Comparison of ENCODE assay signal across 11 mouse cellular contexts in genomic region chr9:37567454-37567853, GRCm38 (mm10). TPM values are rescaled to one million over a fixed set of nuclear protein-coding genes. Genes with fewer than 3 reads are reported as not detected.
DNase-seq lines count a peak whose midpoint lies in the region; ATAC-seq and TF ChIP-seq lines count a peak whose summit lies in the region.
"Had no signal": no experiment of that assay in that cellular context is flagged by ENCODE, and none has a peak within 500 bp of the region (broad histone marks: within the 10 kb centered on the region; RNA-seq: fewer than 3 reads in every experiment).

No protein-coding gene starts in this region.

- peak overlapping the region; percentile 56 for H3K4me2 ChIP-seq in heart, embryonic 16.5 days (ENCODE audit: low read depth, low read length)
- peak overlapping the region; percentile 39 for H3K4me2 ChIP-seq in liver, embryonic 16.5 days (ENCODE audit: low read depth, low read length)
- H3K4me2 ChIP-seq: midbrain, embryonic 12.5 days had no signal

- H3K9me3 ChIP-seq in heart, embryonic 16.5 days (replicated peaks; ENCODE audit: control insufficient read depth, low read length), result no peaks in the 10 kb centered on the region
- no peaks in the 10 kb centered on the region for H3K9me3 ChIP-seq in liver, embryonic 16.5 days (replicated peaks; ENCODE audit: control insufficient read depth, low read length)
- H3K9me3 ChIP-seq: midbrain, embryonic 12.5 days; neural tube, embryonic 13.5 days had no signal

- intact Hi-C loops in gastrocnemius, adult 2 months (cut with DNase I), result no loop called here
- intact Hi-C loops in left cerebral cortex, adult 2 months (cut with DNase I), result loop anchor here (5.0 kb wide), 2 partner anchors 110 to 365 kb away; no protein-coding TSS in a partner anchor
- intact Hi-C loops in left cerebral cortex, postnatal 4 days (cut with DNase I), result no loop called here

- no peak overlapping the region; the same call in 1 of the 2 replicates for H3K9ac ChIP-seq in heart, embryonic 16.5 days (ENCODE audit: low read length)
- H3K9ac ChIP-seq in liver, embryonic 16.5 days (ENCODE audit: low read depth, low read length), result no peak overlapping the region; the same call in 1 of the 2 replicates
- H3K9ac ChIP-seq: midbrain, embryonic 12.5 days; neural tube, embryonic 13.5 days had no signal

- H3K4me1 ChIP-seq in heart, embryonic 16.5 days (ENCODE audit: control insufficient read depth, insufficient read depth, low read length), result peaks cover 17% of the 10 kb centered on the region
- peaks cover 30% of the 10 kb centered on the region for H3K4me1 ChIP-seq in liver, embryonic 16.5 days (ENCODE audit: control insufficient read depth, low read depth, low read length)

- no peaks in the 10 kb centered on the region for H3K27me3 ChIP-seq in heart, embryonic 16.5 days (ENCODE audit: control insufficient read depth, insufficient read depth, low read length)
- H3K27me3 ChIP-seq in liver, embryonic 16.5 days (ENCODE audit: control insufficient read depth, insufficient read depth, low read depth, low read length), result no peaks in the 10 kb centered on the region
- H3K27me3 ChIP-seq: midbrain, embryonic 12.5 days; neural tube, embryonic 13.5 days had no signal

- no peak for TF ChIP-seq CTCF in gastrocnemius, adult 2 months (IDR thresholded peaks at IDR 0.05)
- TF ChIP-seq CTCF in left cerebral cortex, adult 2 months (IDR thresholded peaks at IDR 0.05), result no peak

- H3K4me3 ChIP-seq in gastrocnemius, adult 2 months, result peak overlapping the region; percentile 52
- H3K4me3 ChIP-seq in left cerebral cortex, adult 2 months, result no peak overlapping the region
- H3K4me3 ChIP-seq in heart, embryonic 16.5 days (ENCODE audit: low read length), result no peak overlapping the region
- H3K4me3 ChIP-seq in liver, embryonic 16.5 days (ENCODE audit: low read depth, low read length), result no peak overlapping the region
- H3K4me3 ChIP-seq: midbrain, embryonic 12.5 days; neural tube, embryonic 13.5 days had no signal

- peak overlapping the region; percentile 31; the same call in 1 of the 2 replicates for H3K27ac ChIP-seq in gastrocnemius, adult 2 months
- H3K27ac ChIP-seq in left cerebral cortex, adult 2 months, result peak overlapping the region; percentile 86
- peak overlapping the region; percentile 27; the same call in 1 of the 2 replicates for H3K27ac ChIP-seq in heart, embryonic 16.5 days (ENCODE audit: low read length)
- H3K27ac ChIP-seq in liver, embryonic 16.5 days (ENCODE audit: low read length), result no peak overlapping the region
- H3K27ac ChIP-seq: midbrain, embryonic 12.5 days; neural tube, embryonic 13.5 days had no signal

- no peak for ATAC-seq in heart, embryonic 16.5 days (replicated peaks; ENCODE audit: extremely low read depth, insufficient read depth, low FRiP score)
- ATAC-seq in liver, embryonic 16.5 days (ENCODE audit: low read depth), result peak; percentile 43; the same call in 1 of the 2 replicates

- H3K36me3 ChIP-seq in heart, embryonic 16.5 days (ENCODE audit: control insufficient read depth, insufficient read depth), result no peaks in the 10 kb centered on the region
- H3K36me3 ChIP-seq in liver, embryonic 16.5 days (ENCODE audit: control insufficient read depth, insufficient read depth), result no peaks in the 10 kb centered on the region
- H3K36me3 ChIP-seq: midbrain, embryonic 12.5 days; neural tube, embryonic 13.5 days had no signal

- WGBS in heart, embryonic 16.5 days, result 44% methylated on average over 5 of the region's 5 CpGs
- 21% methylated on average over 5 of the region's 5 CpGs for WGBS in liver, embryonic 16.5 days (ENCODE audit: insufficient replicate concordance)

- DNase-seq in gastrocnemius, adult 2 months, result no peak
- no peak for DNase-seq in gastrocnemius, postnatal 25 days
- peak in 1 of 2 experiments; percentile 28 for DNase-seq in left cerebral cortex, adult 2 months (ENCODE audit: extremely low spot score in 1 of 2, low spot score in 2 of 2)
- no peak for DNase-seq in left cerebral cortex, postnatal 4 days
- DNase-seq in spleen, postnatal 36 days (ENCODE audit: low spot score in 2 of 2), result no peak
- no peak for DNase-seq in cerebellum, postnatal 14 days
- DNase-seq: cerebellum, adult 11 months had no signal

RNA-seq across cellular contexts. Expression of gene Siae, which starts 12.0 kb away (rescaled TPM):
- total RNA-seq in gastrocnemius, adult 2 months (2021), result 1 to 10 TPM; 4.1 to 4.6 TPM
- total RNA-seq in gastrocnemius, postnatal 25 days (2021), result 1 to 10 TPM; 3.0 to 4.0 TPM
- total RNA-seq in left cerebral cortex, adult 2 months (2021), result 10 to 100 TPM; 17.1 to 18.8 TPM
- total RNA-seq in left cerebral cortex, postnatal 4 days (2021), result 10 to 100 TPM; 10.5 to 11.1 TPM
- 9.2 and 10.9 TPM in 2 replicates for polyA plus RNA-seq in heart, embryonic 16.5 days (2015; fragmentation: Nextera tagmentation; extraction: Ambion mirVana)
- polyA plus RNA-seq in liver, embryonic 16.5 days (2015; fragmentation: Nextera tagmentation; extraction: Ambion mirVana), result 5.4 and 5.5 TPM in 2 replicates

RNA-seq across cellular contexts. Expression of gene Nrgn, which starts 14.8 kb away (rescaled TPM):
- under 1 TPM; 0.23 to 0.42 TPM for total RNA-seq in gastrocnemius, adult 2 months (2021)
- total RNA-seq in gastrocnemius, postnatal 25 days (2021), result under 1 TPM; 0.72 to 0.79 TPM
- total RNA-seq in left cerebral cortex, adult 2 months (2021), result 1,000 to 10,000 TPM; 1,927 to 1,950 TPM
- total RNA-seq in left cerebral cortex, postnatal 4 days (2021), result 100 to 1,000 TPM; 616 to 622 TPM
- polyA plus RNA-seq in heart, embryonic 16.5 days (2015; fragmentation: Nextera tagmentation; extraction: Ambion mirVana), result 3.4 and 4.3 TPM in 2 replicates
- 4.9 and 6.3 TPM in 2 replicates for polyA plus RNA-seq in liver, embryonic 16.5 days (2015; fragmentation: Nextera tagmentation; extraction: Ambion mirVana)

RNA-seq across cellular contexts. Expression of gene Vsig2, which starts 28.4 kb away (rescaled TPM):
- total RNA-seq in gastrocnemius, adult 2 months (2021), result 1 to 10 TPM; 2.6 to 3.2 TPM
- 1 to 10 TPM; 1.1 to 2.4 TPM for total RNA-seq in gastrocnemius, postnatal 25 days (2021)
- total RNA-seq in left cerebral cortex, adult 2 months (2021), result 1 to 10 TPM; 4.1 to 4.5 TPM
- total RNA-seq in left cerebral cortex, postnatal 4 days (2021), result 1 to 10 TPM; 3.4 TPM
- 2.1 and 5.3 TPM in 2 replicates for polyA plus RNA-seq in heart, embryonic 16.5 days (2015; fragmentation: Nextera tagmentation; extraction: Ambion mirVana)
- polyA plus RNA-seq in liver, embryonic 16.5 days (2015; fragmentation: Nextera tagmentation; extraction: Ambion mirVana), result 0.16 and 0.34 TPM in 2 replicates

RNA-seq across cellular contexts. Expression of gene Esam, which starts 39.6 kb away (rescaled TPM):
- 10 to 100 TPM; 20.5 to 29.9 TPM for total RNA-seq in gastrocnemius, adult 2 months (2021)
- 10 to 100 TPM; 17.0 to 26.7 TPM for total RNA-seq in gastrocnemius, postnatal 25 days (2021)
- 10 to 100 TPM; 19.6 to 22.5 TPM for total RNA-seq in left cerebral cortex, adult 2 months (2021)
- total RNA-seq in left cerebral cortex, postnatal 4 days (2021), result 10 to 100 TPM; 30.8 to 30.9 TPM
- polyA plus RNA-seq in heart, embryonic 16.5 days (2015; fragmentation: Nextera tagmentation; extraction: Ambion mirVana), result 92.1 and 101 TPM in 2 replicates
- 15.7 and 16.0 TPM in 2 replicates for polyA plus RNA-seq in liver, embryonic 16.5 days (2015; fragmentation: Nextera tagmentation; extraction: Ambion mirVana)

RNA-seq across cellular contexts. Expression of gene Spa17, which starts 46.1 kb away (rescaled TPM):
- total RNA-seq in gastrocnemius, adult 2 months (2021), result 1 to 10 TPM; 3.1 to 4.1 TPM
- total RNA-seq in gastrocnemius, postnatal 25 days (2021), result 1 to 10 TPM; 2.0 to 3.4 TPM
- total RNA-seq in left cerebral cortex, adult 2 months (2021), result 1 to 10 TPM; 1.7 to 2.1 TPM
- total RNA-seq in left cerebral cortex, postnatal 4 days (2021), result 1 to 10 TPM; 1.3 to 1.6 TPM
- 7.6 and 7.9 TPM in 2 replicates for polyA plus RNA-seq in heart, embryonic 16.5 days (2015; fragmentation: Nextera tagmentation; extraction: Ambion mirVana)
- polyA plus RNA-seq in liver, embryonic 16.5 days (2015; fragmentation: Nextera tagmentation; extraction: Ambion mirVana), result 1.9 and 2.1 TPM in 2 replicates

Comparison
In these comparisons a context has a peak if more than half of its experiments do, and no peak if none do; other contexts are left out.
1. RNA of gene Nrgn, which starts 14.8 kb away (total RNA-seq): 1,927 to 1,950 TPM in left cerebral cortex, adult 2 months and 616 to 622 TPM in left cerebral cortex, postnatal 4 days; 0.72 to 0.79 TPM in gastrocnemius, postnatal 25 days and 0.23 to 0.42 TPM in gastrocnemius, adult 2 months; every median in the first group is over 100 times any median in the second.